Mouse (Mus musculus): ENCODE data around the gene Homer2.

GRCm38 (mm10) chr7:81647959-81648358 is 59.4 kb downstream of the Homer2 start:
- TF ChIP-seq POLR2A (IDR thresholded peaks at IDR 0.05; ENCODE audit: borderline replicate concordance, extremely low read depth, insufficient read depth, insufficient read length, poor library complexity, severe bottlenecking), result no peak
- no peak for TF ChIP-seq CTCF (IDR thresholded peaks at IDR 0.05; ENCODE audit: borderline replicate concordance, extremely low read depth, insufficient read depth, insufficient read length)
